Mouse (Mus musculus) neural tube, embryonic 15.5 days (tissue): ENCODE results near the gene Gabrq. TPM values are rescaled to one million over a fixed set of nuclear protein-coding genes. Genes with fewer than 3 reads are reported as not detected.

Source experiments
- ATAC-seq: fragments of 200-750 bp; cut with Nextera tagmentation; 2 replicates; pipeline ENCODE4 v1.8.0; 2017; ENCODE audit warnings: mild to moderate bottlenecking, moderate TSS enrichment, moderate library complexity; ENCODE audit not compliant: low FRiP score
- H3K27ac ChIP-seq: fragments of 300-500 bp; sonication (generic); replicated peaks from 2 replicates; pipeline ENCODE4 v1.5.1; 2015; ENCODE audit warnings: mild to moderate bottlenecking, inconsistent platforms
- H3K27me3 ChIP-seq: fragments of 300-500 bp; sonication (generic); replicated peaks from 2 replicates; pipeline ENCODE4 v1.6.1; 2015; ENCODE audit warnings: inconsistent platforms
- H3K36me3 ChIP-seq: fragments of 300-500 bp; sonication (generic); 2 replicates; pipeline ENCODE4 v1.6.1; 2015; ENCODE audit warnings: inconsistent platforms
- H3K4me1 ChIP-seq: fragments of 300-500 bp; sonication (generic); 2 replicates; pipeline ENCODE4 v1.6.1; 2015; ENCODE audit warnings: inconsistent platforms
- H3K4me2 ChIP-seq: fragments of 300-500 bp; sonication (generic); 2 replicates; pipeline ENCODE4 v1.6.1; 2015; ENCODE audit warnings: inconsistent platforms, mild to moderate bottlenecking, moderate library complexity
- H3K4me3 ChIP-seq: fragments of 300-500 bp; sonication (generic); replicated peaks from 2 replicates; pipeline ENCODE4 v1.5.1; 2015; ENCODE audit warnings: mild to moderate bottlenecking, inconsistent platforms
- H3K9ac ChIP-seq: fragments of 300-500 bp; sonication (generic); replicated peaks from 2 replicates; pipeline ENCODE4 v1.6.1; 2015; ENCODE audit warnings: mild to moderate bottlenecking, inconsistent platforms
- H3K9me3 ChIP-seq: fragments of 300-500 bp; sonication (generic); replicated peaks from 2 replicates; pipeline ENCODE4 v1.6.1; 2016; ENCODE audit warnings: inconsistent platforms
- WGBS: fragments of 180-500 bp; shearing (Covaris S2); methylation state at CpG from one replicate; pipeline ENCODE4 v1.1.7; 2015; ENCODE audit warnings: mixed read lengths; 5-methylcytosine and 5-hydroxymethylcytosine counted together
- polyA plus RNA-seq: library from polyadenylated mRNA; unstranded; fragments of >200 nt; fragmentation: Nextera tagmentation; extraction: Ambion mirVana; gene quantifications from 2 replicates; pipeline ENCODE4 v1.2.1, GENCODE M21; 2015

Gene Gabrq
- polyA plus RNA-seq: 3.4 and 4.0 TPM in 2 replicates

DNA sequence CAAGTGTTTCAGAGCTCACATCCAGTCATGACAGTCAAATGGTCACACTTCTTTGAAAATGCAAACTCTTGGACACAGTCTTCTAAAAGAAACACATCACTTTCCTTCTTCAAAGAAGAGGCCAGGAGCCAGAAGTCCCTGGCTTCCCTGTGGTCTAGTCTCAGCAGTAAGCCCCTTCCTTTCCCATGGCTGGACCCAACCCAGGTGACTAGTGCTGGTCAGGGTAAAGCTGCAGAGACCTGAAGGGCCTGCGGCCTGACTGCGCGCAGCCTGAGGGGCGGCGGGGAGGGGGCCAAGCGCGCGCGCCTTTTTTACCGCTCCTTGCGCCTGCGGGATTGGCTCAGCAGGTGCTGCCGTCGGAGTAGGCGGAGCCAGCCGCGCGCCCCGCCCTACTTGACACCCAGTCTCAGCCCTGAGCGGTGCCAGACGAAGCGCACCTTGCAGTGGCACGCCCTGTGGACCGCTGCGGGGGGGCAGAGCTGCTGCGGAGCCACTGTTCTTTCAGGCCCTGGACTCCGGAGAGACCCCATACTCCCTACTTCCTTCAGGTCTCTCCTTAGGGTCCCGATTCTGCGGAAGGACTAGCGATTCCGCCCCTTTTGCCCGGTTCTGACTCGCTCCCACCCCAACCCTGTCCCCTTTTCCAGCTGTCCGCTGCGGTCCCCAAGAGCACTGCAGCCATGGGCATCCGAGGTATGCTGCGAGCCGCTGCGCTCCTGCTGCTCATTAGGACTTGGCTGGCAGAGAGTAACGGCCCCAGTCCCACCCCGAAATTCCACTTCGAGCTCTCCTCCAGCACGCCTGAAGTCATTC, at the start of gene Gabrq:
TSS of gene Gabrq (plus strand) at position 403 of the 813 bp plus-strand sequence.
- peak; percentile 94 for ATAC-seq
- peak within 1 kb of the TSS; percentile 45 for H3K4me3 ChIP-seq
- WGBS: 28% methylated on average over 43 of the region's 43 CpGs
- no peak within 1 kb of the TSS for H3K27ac ChIP-seq
- no peaks in the 10 kb centered on the region; the same call in 1 of the 2 replicates for H3K27me3 ChIP-seq
- 0 out of 2 replicates have a peak within 1 kb of the TSS, but pooled peaks have one; percentile 36 for H3K9ac ChIP-seq
- H3K9me3 ChIP-seq: no peaks in the 10 kb centered on the region
- H3K4me2 ChIP-seq: peak within 1 kb of the TSS; percentile 70
- H3K36me3 ChIP-seq: no peaks in the 10 kb centered on the region
- no peaks in the 10 kb centered on the region for H3K4me1 ChIP-seq

GRCm38 (mm10) chrX:72788773-72789557, 36.0 kb upstream of the Gabrq start:
- H3K27me3 ChIP-seq: no peaks in the 10 kb centered on the region
- H3K27ac ChIP-seq: peak overlapping the region; percentile 56
- peak; percentile 97 for ATAC-seq
- H3K4me2 ChIP-seq: no peak overlapping the region
- peaks cover 5% of the 10 kb centered on the region; the same call in 1 of the 2 replicates for H3K4me1 ChIP-seq
- H3K4me3 ChIP-seq: no peak overlapping the region
- WGBS: 27% methylated on average over 1 of the region's 1 CpGs
- no peak overlapping the region for H3K9ac ChIP-seq
- H3K9me3 ChIP-seq: no peaks in the 10 kb centered on the region
- no peaks in the 10 kb centered on the region for H3K36me3 ChIP-seq

DNA sequence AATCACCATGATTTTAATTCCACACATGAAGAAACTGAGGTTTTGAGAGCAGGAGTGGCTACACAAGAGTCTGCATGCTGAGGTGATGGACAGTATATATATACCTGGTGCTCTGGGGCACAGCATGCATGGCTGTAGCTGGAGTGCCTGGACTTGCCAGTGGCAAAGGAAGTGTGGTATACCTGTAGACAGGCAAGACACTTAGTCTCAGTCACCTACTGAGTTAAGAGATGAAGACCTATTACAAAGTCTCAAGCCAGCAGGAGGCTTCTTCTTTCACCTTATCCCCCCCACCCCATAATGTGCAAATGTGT, 35.5 kb upstream of the Gabrq start:
- peaks cover 5% of the 10 kb centered on the region; the same call in 1 of the 2 replicates for H3K4me1 ChIP-seq
- H3K9ac ChIP-seq: no peak overlapping the region
- H3K27me3 ChIP-seq: no peaks in the 10 kb centered on the region
- H3K36me3 ChIP-seq: no peaks in the 10 kb centered on the region
- no peaks in the 10 kb centered on the region for H3K9me3 ChIP-seq
- H3K4me2 ChIP-seq: no peak overlapping the region
- 0 out of 2 replicates have a peak, but pooled peaks have one; percentile 50 for ATAC-seq
- H3K27ac ChIP-seq: 0 out of 2 replicates have a peak overlapping the region, but pooled peaks have one; percentile 56
- H3K4me3 ChIP-seq: no peak overlapping the region

DNA sequence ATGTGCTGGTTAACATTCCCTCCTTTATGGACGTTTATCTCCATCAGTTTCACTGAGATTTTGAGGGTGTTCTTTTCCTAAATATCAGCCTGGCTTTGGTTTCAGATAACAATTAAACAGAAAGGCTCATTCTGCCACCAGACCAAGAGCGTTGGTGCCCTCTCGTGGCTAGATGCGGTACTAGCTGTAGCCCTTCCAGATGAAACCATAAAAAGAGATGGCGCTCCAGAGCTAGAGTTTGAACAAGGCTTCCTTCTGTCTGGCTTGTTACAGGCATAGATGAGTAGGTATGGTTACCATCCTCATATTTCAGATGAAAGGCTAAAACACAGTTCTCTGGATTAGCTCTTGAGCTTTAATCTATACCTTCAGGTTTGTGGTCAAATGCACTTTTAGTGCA, 5.4 kb upstream of the Gabrq start:
- no peak overlapping the region for H3K4me2 ChIP-seq
- no peak overlapping the region for H3K9ac ChIP-seq
- no peaks in the 10 kb centered on the region for H3K27me3 ChIP-seq
- no peak overlapping the region for H3K27ac ChIP-seq
- H3K36me3 ChIP-seq: no peaks in the 10 kb centered on the region
- H3K9me3 ChIP-seq: no peaks in the 10 kb centered on the region
- 4% methylated on average over 5 of the region's 5 CpGs for WGBS
- H3K4me3 ChIP-seq: no peak overlapping the region
- ATAC-seq: peak; percentile 31; the same call in 1 of the 2 replicates
- no peaks in the 10 kb centered on the region for H3K4me1 ChIP-seq

DNA sequence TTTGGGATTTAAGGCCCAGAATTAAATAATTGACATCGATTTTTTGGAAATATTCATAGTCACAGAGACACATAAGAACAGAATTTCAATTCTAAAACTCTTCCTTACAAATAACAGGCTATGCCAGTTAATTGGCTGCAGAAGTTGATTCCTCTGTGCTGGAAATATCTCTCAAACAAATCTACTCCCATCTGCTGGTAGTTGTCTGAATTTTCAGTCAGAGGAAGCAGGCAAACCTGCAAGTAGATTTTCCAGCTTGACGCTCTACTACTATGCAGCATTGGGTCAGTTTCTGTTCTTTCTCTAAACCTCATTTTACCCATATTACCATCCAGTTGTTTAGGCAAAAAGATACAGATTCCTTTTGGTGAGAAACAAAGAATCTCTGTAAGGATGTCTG, 1.7 kb upstream of the Gabrq start:
- Histone ChIP-seq H3K4me2 (no peak overlapping the region), H3K27me3 (no peaks in the 10 kb centered on the region; the same call in 1 of the 2 replicates), H3K9ac (no peak overlapping the region), H3K36me3 (no peaks in the 10 kb centered on the region), H3K4me1 (no peaks in the 10 kb centered on the region), H3K4me3 (no peak overlapping the region), H3K9me3 (no peaks in the 10 kb centered on the region), H3K27ac (no peak overlapping the region)
- no peak for ATAC-seq
- 70% methylated on average over 2 of the region's 2 CpGs for WGBS

DNA sequence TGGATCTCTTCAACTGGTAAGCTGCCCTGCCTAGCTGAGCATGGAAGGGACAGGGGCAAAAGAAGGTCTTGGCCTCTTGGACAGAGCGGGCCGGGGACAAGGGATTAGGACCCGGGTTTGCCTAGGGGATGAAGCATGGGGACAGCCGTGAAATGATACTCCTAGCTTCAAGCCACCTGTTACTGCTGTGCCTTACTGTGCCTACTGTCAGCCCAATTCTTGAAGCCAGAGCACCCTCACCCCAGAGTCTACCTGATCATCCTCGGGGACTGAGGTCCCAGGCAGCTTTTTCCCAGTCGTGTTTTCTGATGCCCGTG, 569 bp downstream of the Gabrq start:
- H3K27me3 ChIP-seq: no peaks in the 10 kb centered on the region; the same call in 1 of the 2 replicates
- ATAC-seq: no peak; the same call in 1 of the 2 replicates
- peak overlapping the region; percentile 45 for H3K4me3 ChIP-seq
- H3K9me3 ChIP-seq: no peaks in the 10 kb centered on the region
- 45% methylated on average over 7 of the region's 7 CpGs for WGBS
- peak overlapping the region; percentile 70 for H3K4me2 ChIP-seq
- H3K4me1 ChIP-seq: no peaks in the 10 kb centered on the region
- no peak overlapping the region for H3K9ac ChIP-seq
- H3K27ac ChIP-seq: no peak overlapping the region
- H3K36me3 ChIP-seq: no peaks in the 10 kb centered on the region

Other genes with a start within 250 kb of the Gabrq start
- gene Gabra3, start 168.3 kb upstream of the Gabrq start, polyA plus RNA-seq: 46.1 and 53.3 TPM in 2 replicates
- gene Cetn2, start 93.2 kb downstream of the Gabrq start, polyA plus RNA-seq: 62.8 and 65.6 TPM in 2 replicates
- gene Nsdhl, start 93.4 kb downstream of the Gabrq start, polyA plus RNA-seq: 45.3 and 50.8 TPM in 2 replicates
- gene Zfp185, start 162.2 kb downstream of the Gabrq start, polyA plus RNA-seq: 1.1 and 1.4 TPM in 2 replicates
- 0.23 TPM in 2 replicates for gene Pnma5, start 211.9 kb downstream of the Gabrq start, polyA plus RNA-seq
- gene Pnma3, start 239.6 kb downstream of the Gabrq start, polyA plus RNA-seq: 4.5 and 6.0 TPM in 2 replicates